Comparison of ENCODE assay signal across 8 mouse cellular contexts in genomic region chr7:43873237-43873636, GRCm38 (mm10). TPM values are rescaled to one million over a fixed set of nuclear protein-coding genes. Genes with fewer than 3 reads are reported as not detected.
DNase-seq lines count a peak whose midpoint lies in the region; ATAC-seq lines count a peak whose summit lies in the region.

No protein-coding gene starts in this region.

- H3K9me3 ChIP-seq in liver, embryonic 12.5 days (replicated peaks) = no peaks in the 10 kb centered on the region
- H3K9me3 ChIP-seq in midbrain, embryonic 15.5 days = no peaks in the 10 kb centered on the region

- H3K9ac ChIP-seq in liver, embryonic 12.5 days = no peak overlapping the region
- no peak overlapping the region for H3K9ac ChIP-seq in midbrain, embryonic 15.5 days

- no peak overlapping the region for H3K4me2 ChIP-seq in liver, embryonic 12.5 days
- H3K4me2 ChIP-seq in midbrain, embryonic 15.5 days = no peak overlapping the region

- DNase-seq in liver = peak; percentile 57
- peak; percentile 18 for DNase-seq in cerebellum, adult 8-10 months
- DNase-seq in frontal cortex, postnatal 14 days (ENCODE audit: low spot score in 2 of 2) = peak; percentile 35 to 72
- DNase-seq in kidney, adult 11 months = peak; percentile 36
- DNase-seq in left cerebral cortex, postnatal 14 days (ENCODE audit: low spot score in 2 of 2) = peak; percentile 83 to 88
- DNase-seq in testis, postnatal 14 days (ENCODE audit: low spot score) = peak; percentile 55

- intact Hi-C loops in left cerebral cortex, postnatal 14 days (cut with DNase I) = no loop called here

- no peaks in the 10 kb centered on the region; the same call in 1 of the 2 replicates for H3K27me3 ChIP-seq in liver, embryonic 12.5 days (replicated peaks)
- H3K27me3 ChIP-seq in midbrain, embryonic 15.5 days (replicated peaks) = no peaks in the 10 kb centered on the region

- 6% methylated on average over 10 of the region's 10 CpGs for WGBS in liver, embryonic 12.5 days (ENCODE audit: insufficient replicate concordance)
- WGBS in midbrain, embryonic 15.5 days = 3% methylated on average over 10 of the region's 10 CpGs

- H3K36me3 ChIP-seq in liver, embryonic 12.5 days = no peaks in the 10 kb centered on the region
- H3K36me3 ChIP-seq in midbrain, embryonic 15.5 days (replicated peaks) = no peaks in the 10 kb centered on the region

- H3K4me3 ChIP-seq in liver, embryonic 12.5 days = no peak overlapping the region
- H3K4me3 ChIP-seq in midbrain, embryonic 15.5 days = no peak overlapping the region

- H3K27ac ChIP-seq in liver, embryonic 12.5 days = no peak overlapping the region
- no peak overlapping the region for H3K27ac ChIP-seq in midbrain, embryonic 15.5 days

- H3K4me1 ChIP-seq in liver, embryonic 12.5 days = no peaks in the 10 kb centered on the region
- no peaks in the 10 kb centered on the region for H3K4me1 ChIP-seq in midbrain, embryonic 15.5 days

- no peak for ATAC-seq in liver, embryonic 12.5 days
- peak; percentile 69 for ATAC-seq in midbrain, embryonic 15.5 days (replicated peaks)

RNA-seq across cellular contexts. Expression of gene Klk4, which starts 7.7 kb away (rescaled TPM):
- not detected in 2 replicates for polyA plus RNA-seq in liver, embryonic 12.5 days (2016; fragmentation: Nextera tagmentation; extraction: Ambion mirVana)
- not detected for total RNA-seq in left cerebral cortex, postnatal 14 days (2021)
- polyA plus RNA-seq in midbrain, embryonic 15.5 days (2015; fragmentation: Nextera tagmentation; extraction: Ambion mirVana) = 0.18 TPM in 1 of 2 replicates, not detected in the other

RNA-seq across cellular contexts. Expression of gene Klk5, which starts 31.5 kb away (rescaled TPM):
- polyA plus RNA-seq in liver, embryonic 12.5 days (2016; fragmentation: Nextera tagmentation; extraction: Ambion mirVana) = not detected in 2 replicates
- total RNA-seq in left cerebral cortex, postnatal 14 days (2021) = not detected
- polyA plus RNA-seq in midbrain, embryonic 15.5 days (2015; fragmentation: Nextera tagmentation; extraction: Ambion mirVana) = not detected in 2 replicates

RNA-seq across cellular contexts. Expression of gene Klk6, which starts 48.9 kb away (rescaled TPM):
- not detected in 2 replicates for polyA plus RNA-seq in liver, embryonic 12.5 days (2016; fragmentation: Nextera tagmentation; extraction: Ambion mirVana)
- total RNA-seq in left cerebral cortex, postnatal 14 days (2021) = not detected
- polyA plus RNA-seq in midbrain, embryonic 15.5 days (2015; fragmentation: Nextera tagmentation; extraction: Ambion mirVana) = not detected in 2 replicates

Comparison
In these comparisons a context has a peak if more than half of its experiments do, and no peak if none do; other contexts are left out.
1. DNase-seq: peak in every context shown above with its lines; median percentile 86 in left cerebral cortex, postnatal 14 days; 57 in liver; 55 in testis, postnatal 14 days; 54 in frontal cortex, postnatal 14 days; 36 in kidney, adult 11 months; 18 in cerebellum, adult 8-10 months.